Mouse (Mus musculus): ENCODE measurements at regions not wholly inside any gene's neighbourhood (a gene's known extent, or its start where the extent isn't known, plus 50 kb on each side); places are given as distances from the start of the nearest gene placed in this dataset.

DNA sequence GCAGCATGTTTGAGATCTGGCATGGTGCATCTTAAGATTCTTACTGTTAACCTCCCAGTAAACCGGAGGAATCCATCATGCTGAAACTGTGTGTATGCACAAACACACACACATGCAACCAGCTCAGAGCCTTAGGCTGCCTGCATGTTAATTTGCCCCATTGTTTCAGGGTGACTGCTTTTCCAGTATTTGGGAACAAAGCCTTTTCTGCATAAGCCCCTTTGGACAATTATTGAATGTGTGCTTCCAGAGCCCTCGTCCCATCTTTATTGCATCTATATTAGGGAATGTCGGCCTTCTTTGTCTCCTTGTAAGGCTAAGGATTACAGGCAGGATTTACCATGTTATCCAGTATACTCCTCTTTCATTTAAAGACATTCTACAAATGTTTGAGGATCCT, 397.0 kb downstream of the Meis1 start:
- no peak for ATAC-seq (ENCODE audit: low read depth)
- Histone ChIP-seq H3K36me3 (ENCODE audit: control insufficient read depth, insufficient read depth, low read length) (no peaks in the 10 kb centered on the region), H3K4me2 (ENCODE audit: low read depth, low read length) (no peak overlapping the region), H3K27ac (replicated peaks; ENCODE audit: low read depth, low read length) (no peak overlapping the region), H3K9ac (ENCODE audit: low read depth, low read length) (no peak overlapping the region), H3K4me1 (ENCODE audit: control insufficient read depth, insufficient read depth, low read length) (no peaks in the 10 kb centered on the region), H3K4me3 (ENCODE audit: low read depth, low read length) (no peak overlapping the region), H3K27me3 (replicated peaks; ENCODE audit: control insufficient read depth, insufficient read depth, low read length) (no peaks in the 10 kb centered on the region), H3K9me3 (ENCODE audit: control insufficient read depth, low read length) (no peaks in the 10 kb centered on the region)
- DNase-seq (ENCODE audit: low spot score), result peak; percentile 18
- WGBS, result 58% methylated on average over 3 of the region's 3 CpGs

DNA sequence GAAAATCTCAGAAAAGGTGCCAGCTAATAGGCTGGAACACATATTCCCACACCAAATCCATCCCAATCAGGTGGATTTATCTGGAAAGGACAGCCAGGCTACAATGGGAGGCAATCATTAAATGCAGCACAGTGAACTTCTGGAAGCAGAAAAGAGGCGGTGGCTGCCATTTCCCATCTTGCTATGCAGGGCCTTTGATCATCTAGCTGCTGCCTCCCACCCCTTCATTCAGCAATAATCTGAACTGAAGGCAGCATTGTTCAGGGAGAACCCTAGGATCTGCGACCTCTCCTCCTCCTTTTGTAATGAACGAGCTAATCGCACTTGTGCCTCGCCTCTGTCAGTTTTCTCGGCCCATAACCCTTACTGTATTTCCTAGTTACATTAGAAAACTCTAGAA, 413.9 kb downstream of the Meis1 start:
- Histone ChIP-seq H3K27ac (replicated peaks; ENCODE audit: low read depth, low read length) (no peak overlapping the region), H3K36me3 (ENCODE audit: control insufficient read depth, insufficient read depth, low read length) (no peaks in the 10 kb centered on the region), H3K4me1 (ENCODE audit: control insufficient read depth, insufficient read depth, low read length) (no peaks in the 10 kb centered on the region), H3K9me3 (ENCODE audit: control insufficient read depth, low read length) (no peaks in the 10 kb centered on the region), H3K4me2 (ENCODE audit: low read depth, low read length) (no peak overlapping the region), H3K4me3 (ENCODE audit: low read depth, low read length) (no peak overlapping the region), H3K9ac (ENCODE audit: low read depth, low read length) (no peak overlapping the region), H3K27me3 (replicated peaks; ENCODE audit: control insufficient read depth, insufficient read depth, low read length) (no peaks in the 10 kb centered on the region)
- 47% methylated on average over 6 of the region's 6 CpGs for WGBS
- DNase-seq (ENCODE audit: low spot score) (peak; percentile 58), ATAC-seq (ENCODE audit: low read depth) (peak; percentile 80)

DNA sequence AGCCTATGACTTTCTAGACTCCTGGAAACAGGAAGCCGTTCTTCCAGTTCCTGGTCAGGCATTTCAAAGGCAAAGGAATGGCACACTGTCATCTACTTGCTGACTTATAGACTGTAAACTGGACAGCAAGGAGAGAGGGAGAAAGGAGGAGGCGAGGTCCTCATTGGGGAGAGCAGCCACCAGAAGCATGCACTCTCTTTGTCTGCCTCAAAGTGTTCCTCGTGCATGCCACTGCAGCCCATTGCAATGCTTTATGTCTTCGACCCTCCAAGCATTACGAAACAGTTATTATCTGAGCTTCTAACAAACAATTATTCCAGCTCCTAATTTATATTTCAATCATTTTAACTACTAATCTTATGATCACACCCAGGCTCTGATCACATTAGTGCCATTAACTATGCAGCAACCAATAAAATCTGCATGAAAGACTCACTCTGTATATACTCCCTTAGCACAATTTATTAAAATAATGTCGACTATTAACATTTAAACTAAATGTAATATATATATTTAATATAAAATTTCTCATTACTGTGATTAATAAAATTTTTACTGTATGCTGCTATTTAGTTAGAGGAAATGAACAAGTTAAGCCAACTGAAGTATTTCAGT, 417.1 kb downstream of the Meis1 start:
- Histone ChIP-seq H3K9me3 (ENCODE audit: control insufficient read depth, low read length) (no peaks in the 10 kb centered on the region), H3K4me3 (ENCODE audit: low read depth, low read length) (no peak overlapping the region), H3K36me3 (ENCODE audit: control insufficient read depth, insufficient read depth, low read length) (no peaks in the 10 kb centered on the region), H3K27ac (replicated peaks; ENCODE audit: low read depth, low read length) (no peak overlapping the region), H3K27me3 (replicated peaks; ENCODE audit: control insufficient read depth, insufficient read depth, low read length) (no peaks in the 10 kb centered on the region), H3K9ac (ENCODE audit: low read depth, low read length) (no peak overlapping the region), H3K4me2 (ENCODE audit: low read depth, low read length) (no peak overlapping the region), H3K4me1 (ENCODE audit: control insufficient read depth, insufficient read depth, low read length) (no peaks in the 10 kb centered on the region)
- ATAC-seq (ENCODE audit: low read depth) (no peak), DNase-seq (ENCODE audit: low spot score) (no peak)
- WGBS, result 87% methylated on average over 6 of the region's 6 CpGs

DNA sequence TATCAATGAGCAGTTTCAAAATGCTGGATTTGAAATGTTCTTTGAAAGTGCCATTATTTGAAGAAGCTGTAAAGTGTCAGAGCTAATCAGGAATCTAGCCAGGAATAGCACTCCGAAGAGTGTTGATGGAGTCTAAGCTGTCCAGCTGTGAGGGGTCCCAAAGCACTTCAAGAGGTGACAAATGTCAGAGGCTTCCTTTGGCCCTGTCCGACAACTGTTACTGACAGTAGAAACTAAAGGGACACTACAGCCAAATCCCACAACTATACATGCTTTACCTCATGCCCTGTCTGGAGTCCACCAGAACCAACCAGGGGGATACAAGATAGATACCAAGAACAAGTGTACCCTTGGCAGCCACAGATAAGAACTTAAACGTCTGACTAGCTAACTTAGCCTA, 420.4 kb downstream of the Meis1 start:
- Histone ChIP-seq H3K9ac (ENCODE audit: low read depth, low read length) (no peak overlapping the region), H3K4me3 (ENCODE audit: low read depth, low read length) (no peak overlapping the region), H3K27me3 (replicated peaks; ENCODE audit: control insufficient read depth, insufficient read depth, low read length) (no peaks in the 10 kb centered on the region), H3K9me3 (ENCODE audit: control insufficient read depth, low read length) (no peaks in the 10 kb centered on the region), H3K4me1 (ENCODE audit: control insufficient read depth, insufficient read depth, low read length) (no peaks in the 10 kb centered on the region), H3K27ac (replicated peaks; ENCODE audit: low read depth, low read length) (no peak overlapping the region), H3K4me2 (ENCODE audit: low read depth, low read length) (no peak overlapping the region), H3K36me3 (ENCODE audit: control insufficient read depth, insufficient read depth, low read length) (no peaks in the 10 kb centered on the region)
- ATAC-seq (ENCODE audit: low read depth) (no peak), DNase-seq (ENCODE audit: low spot score) (no peak)
- 68% methylated on average over 3 of the region's 3 CpGs for WGBS

DNA sequence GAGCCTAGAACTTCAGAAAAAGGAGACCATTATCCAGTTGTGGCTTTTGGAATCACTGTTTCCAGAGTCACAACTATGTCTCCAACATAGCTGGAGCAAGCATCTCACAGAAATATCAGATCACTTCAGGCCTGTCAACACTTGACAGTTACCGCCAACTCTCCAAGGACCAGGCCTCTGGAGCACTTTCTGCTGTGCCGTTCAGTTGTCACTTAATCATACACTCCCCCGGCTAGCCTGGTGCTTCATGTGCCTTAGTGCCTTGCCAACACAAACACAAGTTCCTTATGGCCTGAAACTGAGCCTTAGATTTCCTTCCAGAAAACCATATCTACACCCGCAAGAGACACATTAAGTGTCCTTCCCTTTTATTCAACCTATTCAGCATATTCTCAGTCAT, 421.8 kb downstream of the Meis1 start:
- Histone ChIP-seq H3K27me3 (replicated peaks; ENCODE audit: control insufficient read depth, insufficient read depth, low read length) (no peaks in the 10 kb centered on the region), H3K27ac (replicated peaks; ENCODE audit: low read depth, low read length) (no peak overlapping the region), H3K9ac (ENCODE audit: low read depth, low read length) (no peak overlapping the region), H3K4me1 (ENCODE audit: control insufficient read depth, insufficient read depth, low read length) (no peaks in the 10 kb centered on the region), H3K4me2 (ENCODE audit: low read depth, low read length) (no peak overlapping the region), H3K36me3 (ENCODE audit: control insufficient read depth, insufficient read depth, low read length) (no peaks in the 10 kb centered on the region), H3K9me3 (ENCODE audit: control insufficient read depth, low read length) (no peaks in the 10 kb centered on the region), H3K4me3 (ENCODE audit: low read depth, low read length) (no peak overlapping the region)
- WGBS, result 64% methylated on average over 4 of the region's 4 CpGs
- ATAC-seq (ENCODE audit: low read depth), result no peak
- peak; percentile 15 for DNase-seq (ENCODE audit: low spot score)

- Histone ChIP-seq H3K27me3 (replicated peaks; ENCODE audit: control insufficient read depth, insufficient read depth, low read length) (no peaks in the 10 kb centered on the region), H3K36me3 (ENCODE audit: control insufficient read depth, insufficient read depth, low read length) (no peaks in the 10 kb centered on the region), H3K4me1 (ENCODE audit: control insufficient read depth, insufficient read depth, low read length) (no peaks in the 10 kb centered on the region), H3K4me3 (ENCODE audit: low read depth, low read length) (no peak overlapping the region), H3K9me3 (ENCODE audit: control insufficient read depth, low read length) (no peaks in the 10 kb centered on the region), H3K9ac (ENCODE audit: low read depth, low read length) (no peak overlapping the region), H3K4me2 (ENCODE audit: low read depth, low read length) (no peak overlapping the region), H3K27ac (replicated peaks; ENCODE audit: low read depth, low read length) (no peak overlapping the region)
- DNase-seq (ENCODE audit: low spot score) (no peak), ATAC-seq (ENCODE audit: low read depth) (no peak)
- 87% methylated on average over 1 of the region's 1 CpGs for WGBS
Measured at GRCm38 (mm10) chr11:18590487-18590886, 428.3 kb downstream of the Meis1 start.

DNA sequence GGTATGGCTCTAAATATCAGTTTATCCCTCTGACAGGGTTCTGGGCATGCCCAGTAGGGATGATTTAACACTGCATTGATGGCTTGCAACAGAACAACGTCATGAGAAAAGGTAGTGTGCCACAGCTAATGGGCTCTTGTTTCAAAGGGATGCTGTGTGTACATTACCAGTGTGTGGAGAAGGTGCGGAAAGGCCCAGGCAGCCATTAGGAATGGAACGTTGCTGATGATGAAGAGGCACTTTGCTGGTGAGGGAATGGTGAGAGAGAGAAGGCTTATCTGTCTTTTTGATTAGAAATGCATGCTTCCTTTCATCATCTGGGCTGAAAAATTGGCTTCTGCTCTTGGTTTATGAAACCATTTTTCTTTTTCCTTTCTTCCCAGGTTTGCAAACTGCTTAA, 432.3 kb downstream of the Meis1 start:
- 60% methylated on average over 3 of the region's 3 CpGs for WGBS
- no peak for DNase-seq (ENCODE audit: low spot score)

DNA sequence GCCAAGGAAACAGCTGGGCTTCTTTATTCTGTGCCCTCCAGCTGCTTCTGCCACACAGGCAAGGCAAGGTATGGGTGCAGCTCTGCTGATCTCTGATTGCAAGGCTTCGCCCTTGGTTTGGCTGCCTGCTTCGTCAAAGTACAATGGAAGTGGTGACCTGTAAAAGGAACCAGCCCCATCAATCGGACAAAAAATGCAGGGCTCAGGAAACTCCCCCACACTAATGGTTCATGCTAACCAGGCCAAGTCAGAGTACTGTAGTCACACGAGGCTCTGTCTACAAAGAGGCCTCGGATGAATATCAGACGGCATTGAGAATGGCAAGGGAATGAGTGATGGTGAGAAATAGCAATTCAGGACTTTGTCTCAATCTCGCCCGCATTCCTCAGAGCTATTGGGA, 433.8 kb downstream of the Meis1 start:
- Histone ChIP-seq H3K27ac (replicated peaks; ENCODE audit: low read depth, low read length) (no peak overlapping the region), H3K4me2 (ENCODE audit: low read depth, low read length) (no peak overlapping the region), H3K9ac (ENCODE audit: low read depth, low read length) (no peak overlapping the region), H3K27me3 (replicated peaks; ENCODE audit: control insufficient read depth, insufficient read depth, low read length) (no peaks in the 10 kb centered on the region), H3K4me1 (ENCODE audit: control insufficient read depth, insufficient read depth, low read length) (no peaks in the 10 kb centered on the region), H3K4me3 (ENCODE audit: low read depth, low read length) (no peak overlapping the region), H3K9me3 (ENCODE audit: control insufficient read depth, low read length) (no peaks in the 10 kb centered on the region), H3K36me3 (ENCODE audit: control insufficient read depth, insufficient read depth, low read length) (no peaks in the 10 kb centered on the region)
- no peak for ATAC-seq (ENCODE audit: low read depth)
- 67% methylated on average over 8 of the region's 8 CpGs for WGBS
- no peak for DNase-seq (ENCODE audit: low spot score)

More for the DNA sequence above, 432.3 kb downstream of the Meis1 start:
- no peaks in the 10 kb centered on the region for H3K27me3 ChIP-seq (replicated peaks; ENCODE audit: control insufficient read depth, insufficient read depth, low read length)
- no peak overlapping the region for H3K4me3 ChIP-seq (ENCODE audit: low read depth, low read length)
- no peak overlapping the region for H3K9ac ChIP-seq (ENCODE audit: low read depth, low read length)
- H3K27ac ChIP-seq (replicated peaks; ENCODE audit: low read depth, low read length), result no peak overlapping the region
- H3K36me3 ChIP-seq (ENCODE audit: control insufficient read depth, insufficient read depth, low read length), result no peaks in the 10 kb centered on the region
- H3K4me1 ChIP-seq (ENCODE audit: control insufficient read depth, insufficient read depth, low read length), result no peaks in the 10 kb centered on the region
- no peak overlapping the region for H3K4me2 ChIP-seq (ENCODE audit: low read depth, low read length)
- no peak for ATAC-seq (ENCODE audit: low read depth)
- H3K9me3 ChIP-seq (ENCODE audit: control insufficient read depth, low read length), result no peaks in the 10 kb centered on the region

- ATAC-seq (ENCODE audit: low read depth) (no peak), DNase-seq (ENCODE audit: low spot score) (no peak)
- 88% methylated on average over 1 of the region's 1 CpGs for WGBS
- H3K9me3 ChIP-seq (ENCODE audit: control insufficient read depth, low read length), result no peaks in the 10 kb centered on the region
- no peaks in the 10 kb centered on the region for H3K27me3 ChIP-seq (replicated peaks; ENCODE audit: control insufficient read depth, insufficient read depth, low read length)
- no peaks in the 10 kb centered on the region for H3K36me3 ChIP-seq (ENCODE audit: control insufficient read depth, insufficient read depth, low read length)
- no peaks in the 10 kb centered on the region for H3K4me1 ChIP-seq (ENCODE audit: control insufficient read depth, insufficient read depth, low read length)
- H3K4me3 ChIP-seq (ENCODE audit: low read depth, low read length), result no peak overlapping the region
- no peak overlapping the region for H3K9ac ChIP-seq (ENCODE audit: low read depth, low read length)
- H3K4me2 ChIP-seq (ENCODE audit: low read depth, low read length), result no peak overlapping the region
- H3K27ac ChIP-seq (replicated peaks; ENCODE audit: low read depth, low read length), result no peak overlapping the region
Measured at GRCm38 (mm10) chr11:18582781-18583161, 436.0 kb downstream of the Meis1 start.

Measured in embryonic facial prominence, embryonic 14.5 days (tissue).